Mouse (Mus musculus) intestine, embryonic 14.5 days (tissue): ENCODE results near the gene Gm10647. TPM values are rescaled to one million over a fixed set of nuclear protein-coding genes. Genes with fewer than 3 reads are reported as not detected.
A peak's percentile ranks its signal among the peaks of the same experiment; 100 is the strongest.

Source experiments
- ATAC-seq: fragments of 200-750 bp; cut with Nextera tagmentation; replicated peaks from 2 replicates; pipeline ENCODE4 v1.8.0; 2017; ENCODE audit warnings: low read depth, moderate number of reproducible peaks, moderate TSS enrichment, moderate library complexity; ENCODE audit not compliant: low FRiP score, low TSS enrichment
- DNase-seq: peaks from one replicate; pipeline ENCODE4 v3.0.0-alpha.2; 2018; ENCODE audit warnings: low spot score
- H3K27ac ChIP-seq: fragments of 300-500 bp; sonication (generic); 2 replicates; pipeline ENCODE4 v1.5.1; 2014; ENCODE audit warnings: low read depth, mild to moderate bottlenecking, control low read depth
- H3K27me3 ChIP-seq: fragments of 300-500 bp; sonication (generic); replicated peaks from 2 replicates; pipeline ENCODE4 v1.6.1; 2014; ENCODE audit warnings: low read length, control low read depth; ENCODE audit not compliant: control insufficient read depth, insufficient read depth
- H3K36me3 ChIP-seq: fragments of 300-500 bp; sonication (generic); 2 replicates; pipeline ENCODE4 v1.6.1; 2014; ENCODE audit warnings: low read length, control low read depth; ENCODE audit not compliant: control insufficient read depth, insufficient read depth
- H3K4me1 ChIP-seq: fragments of 300-500 bp; sonication (generic); replicated peaks from 2 replicates; pipeline ENCODE4 v1.6.1; 2014; ENCODE audit warnings: low read length, control low read depth, mixed read lengths; ENCODE audit not compliant: control insufficient read depth, insufficient read depth
- H3K4me2 ChIP-seq: fragments of 300-500 bp; sonication (generic); 2 replicates; pipeline ENCODE4 v1.6.1; 2014; ENCODE audit warnings: low read length
- H3K4me3 ChIP-seq: fragments of 300-500 bp; sonication (generic); 2 replicates; pipeline ENCODE4 v1.5.1; 2014; ENCODE audit warnings: low read depth, low read length, control low read depth, mixed read lengths
- H3K9ac ChIP-seq: fragments of 300-500 bp; sonication (generic); 2 replicates; pipeline ENCODE4 v1.6.1; 2014; ENCODE audit warnings: mild to moderate bottlenecking, low read length
- H3K9me3 ChIP-seq: fragments of 300-500 bp; sonication (generic); 2 replicates; pipeline ENCODE4 v1.6.1; 2016; ENCODE audit warnings: low read length, control low read depth; ENCODE audit not compliant: control insufficient read depth
- WGBS: fragments of 180-500 bp; shearing (Covaris S2); extraction: QIAGEN DNeasy Blood & Tissue Kit; methylation state at CpG from one replicate; pipeline ENCODE4 v1.1.7; 2014; 5-methylcytosine and 5-hydroxymethylcytosine counted together
- polyA plus RNA-seq: library from polyadenylated mRNA; unstranded; fragments of >200 nt; fragmentation: Nextera tagmentation; extraction: Ambion mirVana; gene quantifications from 2 replicates; pipeline ENCODE4 v1.2.1, GENCODE M21; 2014

Gene Gm10647
- polyA plus RNA-seq, 1 experiment from 2014 or later = 0.55 TPM

DNA sequence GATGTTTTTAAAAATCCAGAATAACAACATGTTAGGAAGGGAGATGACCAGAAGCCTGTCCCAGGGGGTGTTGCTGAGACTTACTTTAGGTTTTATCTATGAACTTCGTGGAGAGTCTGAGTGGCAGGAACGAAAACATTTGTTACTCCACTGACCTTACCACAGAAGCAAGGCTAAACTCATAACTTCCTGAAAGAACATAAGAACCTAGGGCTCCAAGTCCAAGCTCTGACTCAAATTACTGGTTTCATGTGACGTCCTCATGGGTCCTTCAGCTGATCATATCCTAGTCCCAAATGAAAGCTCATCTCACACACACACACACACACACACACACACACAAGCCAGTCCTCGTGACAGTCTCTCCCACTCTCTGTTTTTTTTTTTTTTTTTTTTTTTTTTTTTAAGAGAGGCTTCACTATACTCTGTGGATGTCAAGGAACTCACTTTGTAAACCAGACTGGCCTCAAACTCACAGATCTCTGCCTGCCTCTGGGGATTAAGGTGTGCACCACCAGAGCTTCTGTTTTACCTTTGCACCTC is 35.6 kb downstream of the Gm10647 start:
- H3K9me3 ChIP-seq = no peaks in the 10 kb centered on the region
- H3K27ac ChIP-seq = no peak overlapping the region
- WGBS = 60% methylated on average over 4 of the region's 4 CpGs
- DNase-seq (no peak), ATAC-seq (no peak)
- no peak overlapping the region for H3K4me2 ChIP-seq
- no peak overlapping the region for H3K4me3 ChIP-seq
- no peak overlapping the region for H3K9ac ChIP-seq
- H3K4me1 ChIP-seq = peaks cover 11% of the 10 kb centered on the region
- H3K36me3 ChIP-seq = no peaks in the 10 kb centered on the region
- 0 out of 2 replicates have a peak, but pooled peaks cover 3% of the 10 kb centered on the region for H3K27me3 ChIP-seq

DNA sequence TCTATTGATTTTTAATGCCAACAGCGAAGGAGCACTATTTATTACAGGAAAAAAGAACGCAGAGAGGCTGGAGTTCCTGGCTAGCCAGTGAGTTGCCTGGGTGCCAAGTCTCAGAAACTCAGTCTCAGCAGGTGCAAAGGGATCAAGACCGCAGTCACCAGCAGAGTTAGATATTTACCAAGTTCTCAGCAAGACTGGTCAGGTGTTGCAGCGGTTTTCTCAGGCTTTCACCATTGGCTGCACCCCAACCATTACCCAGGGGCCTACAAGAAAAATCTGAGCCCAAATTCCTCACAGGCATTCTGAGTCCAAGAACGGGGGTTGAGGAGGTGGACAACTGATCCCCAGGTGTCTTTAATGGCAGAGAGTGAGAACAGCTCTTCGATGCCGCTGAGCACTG is 37.0 kb downstream of the Gm10647 start:
- DNase-seq (no peak), ATAC-seq (no peak)
- Histone ChIP-seq H3K9me3 (no peaks in the 10 kb centered on the region), H3K36me3 (no peaks in the 10 kb centered on the region), H3K4me1 (peaks cover 11% of the 10 kb centered on the region), H3K27ac (no peak overlapping the region), H3K9ac (no peak overlapping the region), H3K27me3 (0 out of 2 replicates have a peak, but pooled peaks cover 3% of the 10 kb centered on the region), H3K4me3 (peak overlapping the region; percentile 66), H3K4me2 (peak overlapping the region; percentile 84)
- WGBS = 19% methylated on average over 7 of the region's 7 CpGs

DNA sequence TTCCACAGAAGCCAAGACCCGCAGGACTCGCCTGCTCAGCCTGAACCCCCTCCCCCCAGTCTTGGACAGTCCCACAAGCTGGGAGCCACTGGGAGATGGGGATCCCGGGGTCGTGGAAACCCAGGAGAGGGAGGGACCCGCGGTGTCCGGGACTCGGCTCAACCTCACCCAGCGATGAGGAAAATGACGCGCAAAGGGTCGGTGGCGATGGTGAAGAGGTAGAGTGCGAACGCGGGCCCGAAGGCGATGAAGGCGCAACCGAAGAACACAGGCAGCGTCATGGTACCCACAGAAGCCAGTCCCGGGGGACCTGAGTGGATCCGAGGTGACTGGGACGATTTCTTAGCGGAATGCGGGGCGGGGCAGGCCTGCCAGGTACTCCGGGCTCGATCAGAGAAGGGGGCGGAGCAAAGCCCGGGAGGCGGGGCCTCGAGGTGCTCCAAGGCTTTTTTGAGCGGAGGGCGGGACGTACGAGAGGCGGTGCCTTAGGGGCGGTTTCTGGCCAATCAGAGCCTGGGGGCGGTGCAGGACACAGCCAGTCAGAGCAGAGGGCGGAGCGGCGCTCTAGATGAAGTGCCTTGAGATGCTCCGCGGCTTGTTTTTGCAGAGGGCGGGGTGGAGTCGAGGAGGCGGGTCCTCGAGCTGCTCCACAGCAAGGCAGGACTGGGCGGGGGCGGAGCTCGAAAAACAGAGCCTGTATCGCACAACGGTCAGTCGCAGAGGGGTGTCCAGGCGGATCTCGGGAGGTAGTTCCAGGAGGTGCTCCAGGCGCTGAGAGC is 37.7 kb downstream of the Gm10647 start, which contains the start of gene Aph1c:
Aph1c (minus strand) TSS at position 409 of the 779 bp plus-strand sequence.
- peaks cover 11% of the 10 kb centered on the region for H3K4me1 ChIP-seq
- peak within 1 kb of the TSS; percentile 44 for H3K9ac ChIP-seq
- H3K9me3 ChIP-seq = no peaks in the 10 kb centered on the region
- H3K27ac ChIP-seq = no peak within 1 kb of the TSS; the same call in 1 of the 2 replicates
- H3K36me3 ChIP-seq = no peaks in the 10 kb centered on the region
- peak within 1 kb of the TSS; percentile 84 for H3K4me2 ChIP-seq
- ATAC-seq = peak; percentile 99
- 0 out of 2 replicates have a peak, but pooled peaks cover 3% of the 10 kb centered on the region for H3K27me3 ChIP-seq
- DNase-seq = peak; percentile 97
- H3K4me3 ChIP-seq = peak within 1 kb of the TSS; percentile 66
- under 1% methylated on average over 58 of the region's 58 CpGs for WGBS

DNA sequence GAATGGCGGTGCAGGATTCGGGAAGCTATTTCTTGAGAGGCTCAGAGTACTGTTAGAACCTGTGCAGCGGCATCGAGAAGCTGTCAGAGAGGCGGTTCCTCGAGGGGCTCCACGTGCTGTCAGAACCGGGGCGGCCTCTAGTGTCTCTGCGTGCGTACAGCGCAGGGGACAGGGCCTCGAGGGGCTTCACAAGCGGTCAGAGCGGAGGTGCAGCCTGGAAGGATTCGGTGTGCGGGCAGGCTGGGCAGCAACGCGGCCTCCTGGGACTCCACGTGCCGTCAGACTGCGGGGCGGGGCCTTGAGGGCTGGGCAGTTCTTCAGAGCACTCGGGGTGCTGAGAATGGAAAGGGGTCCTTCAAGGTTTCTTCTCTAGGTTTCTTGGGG is 38.2 kb downstream of the Gm10647 start:
- H3K27me3 ChIP-seq = 0 out of 2 replicates have a peak, but pooled peaks cover 3% of the 10 kb centered on the region
- under 1% methylated on average over 24 of the region's 24 CpGs for WGBS
- H3K36me3 ChIP-seq = no peaks in the 10 kb centered on the region
- H3K9me3 ChIP-seq = no peaks in the 10 kb centered on the region
- peak overlapping the region; percentile 84 for H3K4me2 ChIP-seq
- H3K4me3 ChIP-seq = peak overlapping the region; percentile 66
- peaks cover 11% of the 10 kb centered on the region for H3K4me1 ChIP-seq
- peak; percentile 70 for ATAC-seq
- no peak overlapping the region; the same call in 1 of the 2 replicates for H3K27ac ChIP-seq
- no peak for DNase-seq
- peak overlapping the region; percentile 34 for H3K9ac ChIP-seq

DNA sequence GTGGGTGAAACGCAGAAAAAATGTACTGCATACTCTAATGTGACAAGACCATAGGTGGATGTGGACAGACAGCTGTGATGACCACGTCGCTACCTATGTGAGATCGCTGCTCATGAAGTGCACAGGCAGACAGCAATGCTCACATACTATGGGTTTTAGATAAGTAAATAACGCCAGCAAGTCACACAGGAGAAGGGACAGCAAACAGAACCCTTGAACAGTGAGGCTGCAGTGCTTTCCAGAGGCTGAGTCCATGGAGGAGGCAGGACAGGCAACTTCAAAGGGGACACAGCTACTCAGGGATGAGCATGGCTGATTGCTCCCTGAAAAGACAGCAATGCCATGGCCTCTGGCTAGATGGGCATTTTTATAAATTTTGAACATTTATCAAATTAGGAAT is 50.0 kb downstream of the Gm10647 start:
- H3K4me1 ChIP-seq = peaks cover 4% of the 10 kb centered on the region; the same call in 1 of the 2 replicates
- 88% methylated on average over 5 of the region's 5 CpGs for WGBS

More for the DNA sequence above, 50.0 kb downstream of the Gm10647 start:
- Histone ChIP-seq H3K9ac (no peak overlapping the region), H3K27me3 (no peaks in the 10 kb centered on the region), H3K36me3 (peaks cover 45% of the 10 kb centered on the region), H3K9me3 (no peaks in the 10 kb centered on the region), H3K27ac (no peak overlapping the region), H3K4me3 (no peak overlapping the region), H3K4me2 (no peak overlapping the region)
- no peak for DNase-seq
- no peak for ATAC-seq

Other genes starting within 250 kb of the Gm10647 start
- gene Usp3, start 203.9 kb upstream of the Gm10647 start, polyA plus RNA-seq = 83.6 and 97.6 TPM in 2 replicates
- gene Car12, start 83.4 kb upstream of the Gm10647 start, polyA plus RNA-seq = 3.2 and 5.4 TPM in 2 replicates
- gene Aph1b, start 1.5 kb upstream of the Gm10647 start, polyA plus RNA-seq = 9.5 and 13.0 TPM in 2 replicates
- 3.0 and 5.2 TPM in 2 replicates for gene Aph1c, start 37.7 kb downstream of the Gm10647 start, polyA plus RNA-seq
- 26.1 and 30.2 TPM in 2 replicates for gene Rab8b, start 122.6 kb downstream of the Gm10647 start, polyA plus RNA-seq
- 723 and 793 TPM in 2 replicates for gene Rps27l, start 149.0 kb downstream of the Gm10647 start, polyA plus RNA-seq
- gene Lactb, start 178.4 kb downstream of the Gm10647 start, polyA plus RNA-seq = 8.9 and 9.3 TPM in 2 replicates